Mouse (Mus musculus) hindbrain, embryonic 12.5 days (tissue): ENCODE data around the gene Smad5. TPM values are rescaled to one million over a fixed set of nuclear protein-coding genes. Genes with fewer than 3 reads are reported as not detected.
A peak's percentile ranks its signal among the peaks of the same experiment; 100 is the strongest.

Experiments used
- ATAC-seq: fragments of 200-750 bp; cut with Nextera tagmentation; 2 replicates; pipeline ENCODE4 v1.8.0; 2017; ENCODE audit warnings: moderate TSS enrichment; ENCODE audit not compliant: low FRiP score
- H3K27ac ChIP-seq: fragments of 300-500 bp; sonication (generic); 2 replicates; pipeline ENCODE4 v1.5.1; 2016; ENCODE audit warnings: mild to moderate bottlenecking
- H3K27me3 ChIP-seq: fragments of 300-500 bp; sonication (generic); 2 replicates; pipeline ENCODE4 v1.6.1; 2016; ENCODE audit warnings: mild to moderate bottlenecking
- H3K36me3 ChIP-seq: fragments of 300-500 bp; sonication (generic); 2 replicates; pipeline ENCODE4 v1.6.1; 2016; ENCODE audit warnings: mild to moderate bottlenecking
- H3K4me1 ChIP-seq: fragments of 300-500 bp; sonication (generic); 2 replicates; pipeline ENCODE4 v1.6.1; 2016
- H3K4me2 ChIP-seq: fragments of 300-500 bp; sonication (generic); replicated peaks from 2 replicates; pipeline ENCODE4 v1.6.1; 2016; ENCODE audit warnings: mild to moderate bottlenecking
- H3K4me3 ChIP-seq: fragments of 300-500 bp; sonication (generic); 2 replicates; pipeline ENCODE4 v1.5.1; 2016; ENCODE audit warnings: mild to moderate bottlenecking
- H3K9ac ChIP-seq: fragments of 300-500 bp; sonication (generic); 2 replicates; pipeline ENCODE4 v1.6.1; 2016; ENCODE audit warnings: mild to moderate bottlenecking, moderate library complexity
- H3K9me3 ChIP-seq: fragments of 300-500 bp; sonication (generic); replicated peaks from 2 replicates; pipeline ENCODE4 v1.6.1; 2016; ENCODE audit warnings: mild to moderate bottlenecking
- WGBS: fragments of 180-500 bp; shearing (Covaris S2); methylation state at CpG from one replicate; pipeline ENCODE4 v1.1.7; 2016; 5-methylcytosine and 5-hydroxymethylcytosine counted together
- polyA plus RNA-seq: library from polyadenylated mRNA; unstranded; fragments of >200 nt; fragmentation: Nextera tagmentation; extraction: Ambion mirVana; gene quantifications from 2 replicates; pipeline ENCODE4 v1.2.1, GENCODE M21; 2016

Smad5 gene
- polyA plus RNA-seq, 1 experiment from 2014 or later = 38.8 TPM

DNA sequence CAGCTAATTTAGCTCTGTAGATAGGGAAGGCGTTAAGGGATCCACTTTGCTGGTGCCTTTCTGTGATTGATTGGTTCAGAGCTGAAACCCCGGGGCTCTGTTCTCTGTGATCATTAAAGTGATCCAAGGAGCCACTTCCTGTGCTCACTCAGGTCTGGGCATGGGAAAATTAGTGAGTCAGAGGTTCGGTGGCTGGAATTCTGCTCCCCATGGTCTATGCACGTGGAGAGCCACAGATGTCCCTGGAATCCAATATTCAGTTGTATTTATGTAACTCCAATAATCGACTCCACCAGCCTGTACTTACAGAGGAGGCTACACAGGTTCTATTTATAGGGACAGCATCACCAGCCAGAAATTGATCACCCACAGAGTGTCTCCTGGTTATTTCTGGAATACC is 63.4 kb downstream of the Smad5 start:
- H3K9me3 ChIP-seq = no peaks in the 10 kb centered on the region
- whole genome bisulfite sequencing = 43% methylated on average over 5 of the region's 5 CpGs
- no peaks in the 10 kb centered on the region for H3K36me3 ChIP-seq
- H3K9ac ChIP-seq = no peak overlapping the region
- peaks cover 7% of the 10 kb centered on the region for H3K27me3 ChIP-seq
- no peak overlapping the region for H3K4me3 ChIP-seq
- H3K27ac ChIP-seq = no peak overlapping the region
- H3K4me1 ChIP-seq = peaks cover 46% of the 10 kb centered on the region
- no peak for ATAC-seq
- H3K4me2 ChIP-seq = no peak overlapping the region

DNA sequence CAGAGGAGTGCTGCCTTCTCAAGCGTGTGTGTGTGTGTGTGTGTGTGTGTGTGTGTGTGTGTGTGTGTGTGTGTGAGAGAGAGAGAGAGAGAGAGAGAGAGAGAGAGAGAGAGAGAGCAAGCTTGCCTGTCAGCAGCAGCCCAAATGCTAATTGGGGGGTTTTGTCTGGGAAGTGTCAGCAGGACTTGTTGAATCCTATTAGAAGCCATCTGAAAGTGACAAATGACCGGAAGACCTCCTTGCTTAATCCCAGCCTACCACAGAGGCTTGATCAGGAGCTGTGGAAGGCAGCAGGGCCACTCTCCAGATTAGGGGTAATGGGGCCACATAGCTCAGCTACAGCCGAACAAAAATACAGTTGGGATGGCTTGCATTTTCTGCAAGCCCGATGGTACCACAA is 66.6 kb downstream of the Smad5 start:
- no peak overlapping the region for H3K4me2 ChIP-seq
- H3K4me1 ChIP-seq = peaks cover 42% of the 10 kb centered on the region
- no peak for ATAC-seq
- 0 out of 2 replicates have a peak overlapping the region, but pooled peaks have one; percentile 60 for H3K27ac ChIP-seq
- H3K36me3 ChIP-seq = no peaks in the 10 kb centered on the region
- WGBS = 27% methylated on average over 4 of the region's 4 CpGs
- H3K27me3 ChIP-seq = no peaks in the 10 kb centered on the region; the same call in 1 of the 2 replicates
- H3K9ac ChIP-seq = no peak overlapping the region
- no peak overlapping the region for H3K4me3 ChIP-seq
- H3K9me3 ChIP-seq = no peaks in the 10 kb centered on the region

DNA sequence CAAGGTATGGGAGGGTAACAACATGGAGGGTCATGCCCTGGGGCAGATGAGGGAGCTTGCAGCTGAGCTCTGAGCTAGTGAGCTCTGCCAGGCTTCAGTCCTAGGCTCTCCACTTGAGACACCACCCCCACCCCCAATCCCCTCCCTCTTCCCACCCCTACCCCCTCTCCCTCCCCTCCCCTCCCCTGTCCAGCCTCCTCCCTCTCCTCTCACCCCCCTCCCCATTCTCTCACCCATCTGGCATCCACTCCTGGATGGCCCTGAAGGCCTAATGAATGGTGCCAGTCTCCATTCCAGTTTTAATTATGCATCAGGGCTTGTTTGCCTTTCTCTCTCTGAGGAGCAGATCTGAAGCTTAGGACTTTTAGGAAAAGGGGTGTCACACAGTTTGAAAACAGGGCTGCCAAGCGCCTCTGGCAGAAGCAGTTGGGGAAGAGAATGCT is 67.3 kb downstream of the Smad5 start:
- peak overlapping the region; percentile 60; the same call in 1 of the 2 replicates for H3K27ac ChIP-seq
- ATAC-seq = peak; percentile 67
- peaks cover 49% of the 10 kb centered on the region for H3K4me1 ChIP-seq
- no peaks in the 10 kb centered on the region for H3K9me3 ChIP-seq
- 73% methylated on average over 1 of the region's 1 CpGs for WGBS
- H3K4me2 ChIP-seq = no peak overlapping the region
- no peaks in the 10 kb centered on the region; the same call in 1 of the 2 replicates for H3K27me3 ChIP-seq
- H3K4me3 ChIP-seq = no peak overlapping the region
- no peak overlapping the region for H3K9ac ChIP-seq
- no peaks in the 10 kb centered on the region for H3K36me3 ChIP-seq

DNA sequence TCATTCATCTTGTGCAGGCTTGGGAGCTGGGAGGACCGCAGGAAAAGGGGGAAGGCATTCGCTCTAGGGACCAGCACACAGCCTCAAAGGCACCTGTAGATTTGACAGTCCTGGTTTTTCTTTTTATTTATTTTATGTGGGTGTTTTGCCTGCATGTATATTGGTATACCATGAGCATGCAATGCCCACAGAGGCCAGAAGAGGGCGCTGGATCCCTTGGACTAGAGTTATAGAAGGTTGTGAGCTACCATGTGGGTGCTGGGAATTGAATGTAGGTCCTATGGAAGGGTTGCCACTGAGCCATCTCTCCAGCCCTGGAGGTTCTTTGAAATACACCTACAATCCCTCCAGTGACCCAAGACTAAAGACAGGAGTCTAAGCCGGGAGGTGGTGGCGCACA is 68.0 kb downstream of the Smad5 start:
- ATAC-seq = no peak
- Histone ChIP-seq H3K36me3 (no peaks in the 10 kb centered on the region), H3K9ac (no peak overlapping the region), H3K9me3 (no peaks in the 10 kb centered on the region), H3K27ac (peak overlapping the region; percentile 60; the same call in 1 of the 2 replicates), H3K4me1 (peaks cover 46% of the 10 kb centered on the region), H3K4me3 (no peak overlapping the region), H3K4me2 (no peak overlapping the region), H3K27me3 (no peaks in the 10 kb centered on the region; the same call in 1 of the 2 replicates)
- 66% methylated on average over 5 of the region's 5 CpGs for WGBS

DNA sequence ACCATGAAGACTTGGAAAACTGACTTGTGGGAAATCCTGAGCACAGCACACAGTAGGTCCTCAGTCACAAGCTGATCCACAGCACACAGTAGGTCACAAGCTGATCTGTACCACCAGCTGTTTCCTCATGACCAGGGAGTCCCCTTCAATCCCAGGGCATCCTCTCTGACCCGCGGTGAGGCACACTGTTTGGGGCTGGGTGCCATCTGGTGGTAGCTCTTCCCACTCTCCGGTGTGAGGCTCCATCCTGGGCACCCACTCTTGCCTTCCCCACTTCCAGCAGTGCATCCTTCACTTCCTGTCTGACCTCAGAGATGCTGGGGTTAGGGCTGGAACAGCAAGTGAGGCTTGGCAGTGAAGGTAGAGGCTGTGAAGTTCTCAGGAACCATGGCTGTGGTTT is 69.8 kb downstream of the Smad5 start:
- no peak for ATAC-seq
- Histone ChIP-seq H3K27me3 (no peaks in the 10 kb centered on the region; the same call in 1 of the 2 replicates), H3K4me3 (no peak overlapping the region), H3K9ac (no peak overlapping the region), H3K9me3 (no peaks in the 10 kb centered on the region), H3K4me1 (peaks cover 39% of the 10 kb centered on the region), H3K36me3 (no peaks in the 10 kb centered on the region), H3K27ac (no peak overlapping the region), H3K4me2 (no peak overlapping the region)
- WGBS = 51% methylated on average over 3 of the region's 3 CpGs

DNA sequence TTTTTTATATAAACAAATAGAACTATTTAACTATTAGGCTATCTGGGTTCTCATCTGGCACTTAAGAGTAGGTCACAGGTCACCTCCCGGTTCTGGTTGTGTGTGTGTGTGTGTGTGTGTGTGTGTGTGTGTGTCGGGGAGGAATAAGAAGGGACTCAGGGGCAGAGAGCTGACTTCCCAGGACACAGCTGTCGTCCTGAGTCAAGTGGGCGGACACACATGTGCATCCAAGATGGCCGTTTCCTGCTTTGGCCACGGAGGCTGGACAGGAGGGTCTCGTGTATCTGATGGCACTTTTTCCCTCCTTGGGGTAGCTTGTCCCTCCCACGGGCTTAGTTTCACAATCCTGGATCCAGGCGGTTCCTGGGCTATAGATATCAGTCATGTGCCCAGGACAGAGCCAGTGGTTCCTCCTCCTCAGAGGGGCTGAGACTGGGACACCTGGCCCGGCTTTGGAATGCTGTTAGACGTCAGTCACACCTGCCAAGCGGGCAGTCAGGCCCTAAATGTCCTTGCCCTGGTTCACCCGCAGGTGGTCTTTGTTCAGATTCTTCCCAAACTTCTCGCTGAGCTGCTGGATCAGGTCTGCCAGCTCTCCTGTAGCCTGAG is 70.6 kb downstream of the Smad5 start:
- H3K4me3 ChIP-seq = no peak overlapping the region
- 59% methylated on average over 14 of the region's 14 CpGs for WGBS
- no peak overlapping the region for H3K4me2 ChIP-seq
- no peaks in the 10 kb centered on the region; the same call in 1 of the 2 replicates for H3K27me3 ChIP-seq
- H3K36me3 ChIP-seq = no peaks in the 10 kb centered on the region
- peak overlapping the region; percentile 83; the same call in 1 of the 2 replicates for H3K27ac ChIP-seq
- H3K9me3 ChIP-seq = no peaks in the 10 kb centered on the region
- H3K9ac ChIP-seq = 0 out of 2 replicates have a peak overlapping the region, but pooled peaks have one; percentile 23
- H3K4me1 ChIP-seq = peaks cover 39% of the 10 kb centered on the region
- no peak for ATAC-seq

DNA sequence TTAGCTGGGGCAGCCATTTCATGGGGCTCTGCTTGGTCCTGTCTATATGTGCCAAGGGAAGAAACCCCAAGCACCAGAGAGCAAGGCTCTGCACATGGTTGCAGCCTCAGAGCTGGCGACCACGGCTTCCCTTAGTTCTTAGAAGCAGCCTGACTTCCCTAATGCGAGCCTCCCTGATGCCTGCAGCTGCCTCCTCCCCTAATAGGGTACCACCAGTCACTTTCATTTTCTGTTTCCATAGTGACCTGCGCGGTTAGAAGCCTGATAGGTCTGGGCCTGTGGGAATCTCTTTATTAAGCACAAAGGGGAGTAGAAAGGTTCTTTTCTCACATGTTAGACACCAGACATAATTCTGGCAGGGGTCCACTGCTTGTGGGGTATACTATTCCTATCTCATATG is 71.5 kb downstream of the Smad5 start:
- Histone ChIP-seq H3K4me1 (peaks cover 32% of the 10 kb centered on the region), H3K9ac (0 out of 2 replicates have a peak overlapping the region, but pooled peaks have one; percentile 18), H3K27me3 (no peaks in the 10 kb centered on the region; the same call in 1 of the 2 replicates), H3K9me3 (no peaks in the 10 kb centered on the region), H3K4me3 (no peak overlapping the region), H3K36me3 (no peaks in the 10 kb centered on the region), H3K27ac (peak overlapping the region; percentile 83), H3K4me2 (0 out of 2 replicates have a peak overlapping the region, but pooled peaks have one; percentile 11)
- peak; percentile 74 for ATAC-seq
- 21% methylated on average over 5 of the region's 5 CpGs for WGBS

DNA sequence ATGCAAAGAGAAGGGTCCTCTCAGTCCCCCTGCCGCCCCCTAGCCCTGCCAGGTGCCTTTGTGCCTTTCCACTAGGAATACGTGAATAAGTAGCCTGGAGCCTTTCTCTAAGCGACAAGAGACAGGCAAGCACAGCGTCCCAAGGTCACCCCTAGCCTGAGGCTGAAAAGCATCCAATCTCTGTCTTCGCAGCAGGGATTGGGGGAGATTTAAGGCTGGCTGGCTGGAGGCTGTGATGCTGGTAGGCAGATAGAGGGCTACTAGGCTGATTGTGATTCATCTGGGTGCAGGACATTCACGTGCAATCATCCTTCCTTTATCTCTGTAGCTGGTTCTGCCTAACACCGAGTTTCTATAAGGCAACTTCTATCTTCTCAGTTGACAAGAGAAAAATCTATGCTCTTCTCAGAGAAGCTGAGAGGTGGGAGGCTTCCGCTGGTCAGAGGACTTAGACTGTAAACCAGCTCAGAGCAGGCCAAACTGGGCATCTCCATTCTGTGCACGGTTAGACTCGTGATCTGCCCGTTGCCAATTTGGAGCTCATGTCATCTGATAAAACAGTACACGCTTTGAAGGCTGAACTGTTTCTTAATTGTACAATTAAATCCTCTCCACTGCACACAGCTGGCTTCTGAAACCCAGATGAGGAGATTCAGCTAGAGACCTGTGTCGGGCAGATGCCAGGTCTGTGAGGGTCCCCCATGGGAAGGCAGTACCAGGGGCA is 78.1 kb downstream of the Smad5 start:
- no peak overlapping the region for H3K4me2 ChIP-seq
- no peak overlapping the region for H3K9ac ChIP-seq
- 58% methylated on average over 13 of the region's 13 CpGs for WGBS
- ATAC-seq = 0 out of 2 replicates have a peak, but pooled peaks have one; percentile 23
- H3K9me3 ChIP-seq = 0 out of 2 replicates have a peak, but pooled peaks cover 3% of the 10 kb centered on the region
- no peaks in the 10 kb centered on the region; the same call in 1 of the 2 replicates for H3K27me3 ChIP-seq
- peak overlapping the region; percentile 56 for H3K27ac ChIP-seq
- no peaks in the 10 kb centered on the region for H3K36me3 ChIP-seq
- H3K4me1 ChIP-seq = peaks cover 19% of the 10 kb centered on the region
- no peak overlapping the region for H3K4me3 ChIP-seq

DNA sequence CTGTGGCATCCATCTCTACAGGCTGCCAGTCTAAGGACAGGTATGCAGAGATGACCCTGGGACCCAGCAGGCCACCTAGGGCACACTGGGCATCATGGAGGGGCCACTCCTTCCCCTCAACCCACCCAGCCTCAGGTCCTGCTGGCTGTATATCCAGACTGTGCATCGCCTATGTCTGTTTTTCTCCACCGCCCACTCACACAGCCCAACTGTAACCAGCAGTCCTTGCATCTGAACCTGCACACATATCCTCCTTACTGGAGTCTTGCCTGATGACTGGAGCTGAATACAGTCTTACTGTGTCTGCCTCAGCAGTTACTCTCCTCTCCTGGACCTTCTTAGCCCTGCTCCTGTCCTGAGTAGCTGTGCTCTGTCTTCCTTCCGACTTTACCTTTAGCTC is 78.9 kb downstream of the Smad5 start:
- H3K27me3 ChIP-seq = no peaks in the 10 kb centered on the region; the same call in 1 of the 2 replicates
- WGBS = 90% methylated on average over 3 of the region's 3 CpGs
- H3K9ac ChIP-seq = no peak overlapping the region
- H3K27ac ChIP-seq = no peak overlapping the region
- peaks cover 22% of the 10 kb centered on the region for H3K4me1 ChIP-seq
- H3K9me3 ChIP-seq = 0 out of 2 replicates have a peak, but pooled peaks cover 3% of the 10 kb centered on the region
- ATAC-seq = no peak; the same call in 1 of the 2 replicates
- no peak overlapping the region for H3K4me3 ChIP-seq
- no peaks in the 10 kb centered on the region for H3K36me3 ChIP-seq
- H3K4me2 ChIP-seq = no peak overlapping the region

DNA sequence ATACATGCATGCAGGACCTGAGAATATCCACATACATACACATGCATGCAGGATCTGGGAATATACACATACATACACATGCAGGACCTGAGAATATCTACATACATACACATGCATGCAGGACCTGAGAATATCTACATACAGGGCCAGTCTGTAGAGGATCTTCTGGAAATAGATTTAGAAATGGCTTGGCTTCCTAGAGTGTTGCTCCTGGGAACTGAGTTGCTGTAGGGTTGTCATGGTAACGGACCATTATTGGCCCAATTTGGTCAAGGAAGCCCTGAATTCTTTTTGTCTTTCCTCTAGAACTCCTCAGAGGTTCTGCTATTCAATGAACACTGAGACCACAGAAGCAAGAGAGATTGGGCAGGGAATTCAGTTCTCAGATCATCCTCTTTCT is 79.8 kb downstream of the Smad5 start:
- Histone ChIP-seq H3K4me1 (peaks cover 22% of the 10 kb centered on the region), H3K9ac (no peak overlapping the region), H3K9me3 (0 out of 2 replicates have a peak, but pooled peaks cover 3% of the 10 kb centered on the region), H3K27ac (no peak overlapping the region), H3K4me3 (no peak overlapping the region), H3K36me3 (no peaks in the 10 kb centered on the region), H3K4me2 (no peak overlapping the region), H3K27me3 (no peaks in the 10 kb centered on the region)
- 91% methylated on average over 1 of the region's 1 CpGs for WGBS
- no peak for ATAC-seq

DNA sequence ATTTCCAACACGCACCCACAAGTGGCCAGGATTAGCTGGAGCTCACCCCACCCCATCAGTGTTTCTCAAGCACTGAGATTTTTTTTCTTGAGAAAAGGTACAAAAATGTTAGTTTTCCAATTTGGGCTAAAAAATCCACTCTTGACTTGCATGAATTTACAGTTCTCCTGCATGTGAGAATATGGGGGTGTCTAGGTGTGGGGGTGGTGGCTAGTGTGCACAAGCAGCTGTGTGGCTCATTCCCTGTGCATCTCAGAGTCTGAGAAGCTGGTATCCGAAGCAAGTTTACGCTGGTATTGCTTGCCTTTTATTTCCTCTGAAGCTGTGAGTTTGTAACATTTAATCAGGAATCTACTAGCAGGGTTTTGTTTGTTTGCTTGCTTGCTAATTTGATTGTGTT is 87.9 kb downstream of the Smad5 start:
- Histone ChIP-seq H3K4me2 (no peak overlapping the region), H3K4me1 (peaks cover 17% of the 10 kb centered on the region), H3K36me3 (no peaks in the 10 kb centered on the region), H3K4me3 (no peak overlapping the region), H3K9me3 (no peaks in the 10 kb centered on the region), H3K27me3 (no peaks in the 10 kb centered on the region), H3K9ac (no peak overlapping the region), H3K27ac (no peak overlapping the region)
- WGBS = 92% methylated on average over 3 of the region's 3 CpGs
- ATAC-seq = no peak
